Mouse (Mus musculus): Measurements from ENCODE around the gene Trhr2. TPM values are rescaled to one million over a fixed set of nuclear protein-coding genes. Genes with fewer than 3 reads are reported as not detected.

The Trhr2 gene
- polyA plus RNA-seq, 1 experiment = 0.10 TPM

GRCm38 (mm10) chr8:122336251-122336910 is 24.2 kb downstream of the Trhr2 start:
- no peak overlapping the region for H3K27ac ChIP-seq (ENCODE audit: control insufficient read depth, insufficient read depth, low read depth, low read length)

GRCm38 (mm10) chr8:122335638-122336250 is 24.8 kb downstream of the Trhr2 start:
- H3K36me3 ChIP-seq (ENCODE audit: control insufficient read depth, insufficient read depth, low read length) = no peaks in the 10 kb centered on the region
- no peaks in the 10 kb centered on the region for H3K27me3 ChIP-seq (ENCODE audit: control insufficient read depth, insufficient read depth, low read length)
- no peak overlapping the region for H3K27ac ChIP-seq (ENCODE audit: control insufficient read depth, insufficient read depth, low read depth, low read length)
- peak overlapping the region; percentile 70 for H3K4me3 ChIP-seq (ENCODE audit: control insufficient read depth, low read depth, low read length)
- TF ChIP-seq POLR2A (IDR thresholded peaks at IDR 0.05; ENCODE audit: control insufficient read depth, low read depth, low read length) = no peak
- no peak for TF ChIP-seq CTCF (IDR thresholded peaks at IDR 0.05; ENCODE audit: control insufficient read depth, insufficient read depth, insufficient replicate concordance, low read depth, low read length)
- peaks cover 27% of the 10 kb centered on the region for H3K4me1 ChIP-seq (ENCODE audit: control insufficient read depth, insufficient read depth, low read length)

More at GRCm38 (mm10) chr8:122336251-122336910, 24.2 kb downstream of the Trhr2 start:
- Histone ChIP-seq H3K4me1 (ENCODE audit: control insufficient read depth, insufficient read depth, low read length) (peaks cover 27% of the 10 kb centered on the region), H3K4me3 (ENCODE audit: control insufficient read depth, low read depth, low read length) (peak overlapping the region; percentile 70), H3K27me3 (ENCODE audit: control insufficient read depth, insufficient read depth, low read length) (no peaks in the 10 kb centered on the region), H3K36me3 (ENCODE audit: control insufficient read depth, insufficient read depth, low read length) (no peaks in the 10 kb centered on the region)
- no peak for TF ChIP-seq CTCF (IDR thresholded peaks at IDR 0.05; ENCODE audit: control insufficient read depth, insufficient read depth, insufficient replicate concordance, low read depth, low read length)
- TF ChIP-seq POLR2A (IDR thresholded peaks at IDR 0.05; ENCODE audit: control insufficient read depth, low read depth, low read length) = no peak

GRCm38 (mm10) chr8:122334791-122335490 is 25.6 kb downstream of the Trhr2 start:
- no peak overlapping the region for H3K4me3 ChIP-seq (ENCODE audit: control insufficient read depth, low read depth, low read length)
- H3K27ac ChIP-seq (ENCODE audit: control insufficient read depth, insufficient read depth, low read depth, low read length) = no peak overlapping the region
- H3K4me1 ChIP-seq (ENCODE audit: control insufficient read depth, insufficient read depth, low read length) = peaks cover 27% of the 10 kb centered on the region
- no peaks in the 10 kb centered on the region for H3K36me3 ChIP-seq (ENCODE audit: control insufficient read depth, insufficient read depth, low read length)
- TF ChIP-seq POLR2A (IDR thresholded peaks at IDR 0.05; ENCODE audit: control insufficient read depth, low read depth, low read length) = no peak
- TF ChIP-seq CTCF (IDR thresholded peaks at IDR 0.05; ENCODE audit: control insufficient read depth, insufficient read depth, insufficient replicate concordance, low read depth, low read length) = no peak
- H3K27me3 ChIP-seq (ENCODE audit: control insufficient read depth, insufficient read depth, low read length) = no peaks in the 10 kb centered on the region

GRCm38 (mm10) chr8:122333531-122333930 is 27.0 kb downstream of the Trhr2 start:
- H3K36me3 ChIP-seq (ENCODE audit: control insufficient read depth, insufficient read depth, low read length) = no peaks in the 10 kb centered on the region
- H3K27ac ChIP-seq (ENCODE audit: control insufficient read depth, insufficient read depth, low read depth, low read length) = no peak overlapping the region
- TF ChIP-seq CTCF (IDR thresholded peaks at IDR 0.05; ENCODE audit: control insufficient read depth, insufficient read depth, insufficient replicate concordance, low read depth, low read length) (no peak), POLR2A (IDR thresholded peaks at IDR 0.05; ENCODE audit: control insufficient read depth, low read depth, low read length) (no peak)
- peaks cover 27% of the 10 kb centered on the region for H3K4me1 ChIP-seq (ENCODE audit: control insufficient read depth, insufficient read depth, low read length)
- H3K4me3 ChIP-seq (ENCODE audit: control insufficient read depth, low read depth, low read length) = no peak overlapping the region
- H3K27me3 ChIP-seq (ENCODE audit: control insufficient read depth, insufficient read depth, low read length) = no peaks in the 10 kb centered on the region

GRCm38 (mm10) chr8:122332753-122333506 is 27.6 kb downstream of the Trhr2 start:
- TF ChIP-seq CTCF (IDR thresholded peaks at IDR 0.05; ENCODE audit: control insufficient read depth, insufficient read depth, insufficient replicate concordance, low read depth, low read length) (peak; percentile 91), POLR2A (IDR thresholded peaks at IDR 0.05; ENCODE audit: control insufficient read depth, low read depth, low read length) (no peak)
- Histone ChIP-seq H3K4me3 (ENCODE audit: control insufficient read depth, low read depth, low read length) (peak overlapping the region; percentile 47), H3K27me3 (ENCODE audit: control insufficient read depth, insufficient read depth, low read length) (no peaks in the 10 kb centered on the region), H3K36me3 (ENCODE audit: control insufficient read depth, insufficient read depth, low read length) (no peaks in the 10 kb centered on the region), H3K4me1 (ENCODE audit: control insufficient read depth, insufficient read depth, low read length) (peaks cover 27% of the 10 kb centered on the region), H3K27ac (ENCODE audit: control insufficient read depth, insufficient read depth, low read depth, low read length) (no peak overlapping the region)

GRCm38 (mm10) chr8:122331134-122331523 is 29.4 kb downstream of the Trhr2 start:
- no peak overlapping the region for H3K27ac ChIP-seq (ENCODE audit: control insufficient read depth, insufficient read depth, low read depth, low read length)
- TF ChIP-seq CTCF (IDR thresholded peaks at IDR 0.05; ENCODE audit: control insufficient read depth, insufficient read depth, insufficient replicate concordance, low read depth, low read length) (no peak), POLR2A (IDR thresholded peaks at IDR 0.05; ENCODE audit: control insufficient read depth, low read depth, low read length) (no peak)
- H3K4me3 ChIP-seq (ENCODE audit: control insufficient read depth, low read depth, low read length) = no peak overlapping the region
- H3K36me3 ChIP-seq (ENCODE audit: control insufficient read depth, insufficient read depth, low read length) = no peaks in the 10 kb centered on the region
- peaks cover 16% of the 10 kb centered on the region for H3K4me1 ChIP-seq (ENCODE audit: control insufficient read depth, insufficient read depth, low read length)
- H3K27me3 ChIP-seq (ENCODE audit: control insufficient read depth, insufficient read depth, low read length) = no peaks in the 10 kb centered on the region
